Mouse (Mus musculus) lung, embryonic 14.5 days (tissue): Measurements from ENCODE around the gene Zdhhc23. TPM values are rescaled to one million over a fixed set of nuclear protein-coding genes. Genes with fewer than 3 reads are reported as not detected.

ENCODE experiments used
- ATAC-seq: fragments of 200-750 bp; cut with Nextera tagmentation; 2 replicates; pipeline ENCODE4 v1.8.0; 2017; ENCODE audit warnings: mild to moderate bottlenecking, moderate TSS enrichment, moderate library complexity; ENCODE audit not compliant: insufficient read depth
- DNase-seq: peaks from one replicate; pipeline ENCODE4 v3.0.0-alpha.2; 2015
- H3K27ac ChIP-seq: fragments of 300-500 bp; sonication (generic); 2 replicates; pipeline ENCODE4 v1.5.1; 2014; ENCODE audit warnings: low read depth, mild to moderate bottlenecking, moderate library complexity
- H3K27me3 ChIP-seq: fragments of 300-500 bp; sonication (generic); 2 replicates; pipeline ENCODE4 v1.6.1; 2014; ENCODE audit warnings: low read length, control low read depth; ENCODE audit not compliant: insufficient read depth
- H3K36me3 ChIP-seq: fragments of 300-500 bp; sonication (generic); 2 replicates; pipeline ENCODE4 v1.6.1; 2014; ENCODE audit warnings: control low read depth; ENCODE audit not compliant: insufficient read depth
- H3K4me1 ChIP-seq: fragments of 300-500 bp; sonication (generic); 2 replicates; pipeline ENCODE4 v1.6.1; 2014; ENCODE audit warnings: antibody characterized with exemption, control low read depth; ENCODE audit not compliant: insufficient read depth
- H3K4me2 ChIP-seq: fragments of 300-500 bp; sonication (generic); 2 replicates; pipeline ENCODE4 v1.6.1; 2014; ENCODE audit warnings: mild to moderate bottlenecking
- H3K4me3 ChIP-seq: fragments of 300-500 bp; sonication (generic); 2 replicates; pipeline ENCODE4 v1.5.1; 2014; ENCODE audit warnings: low read depth, low read length
- H3K9ac ChIP-seq: fragments of 300-500 bp; sonication (generic); 2 replicates; pipeline ENCODE4 v1.6.1; 2014
- H3K9me3 ChIP-seq: fragments of 300-500 bp; sonication (generic); 2 replicates; pipeline ENCODE4 v1.6.1; 2016; ENCODE audit warnings: low read depth, low read length, control low read depth
- CTCF ChIP-seq: IDR thresholded peaks from 2 replicates; pipeline ENCODE4 v1.5.1; 2016; ENCODE audit warnings: antibody characterized with exemption, low read depth
- WGBS: fragments of 180-500 bp; shearing (Covaris S2); extraction: QIAGEN DNeasy Blood & Tissue Kit; methylation state at CpG from one replicate; pipeline ENCODE4 v1.1.7; 2014; 5-methylcytosine and 5-hydroxymethylcytosine counted together
- polyA plus RNA-seq: library from polyadenylated mRNA; unstranded; fragments of >200 nt; fragmentation: Nextera tagmentation; extraction: Ambion mirVana; gene quantifications from 2 replicates; pipeline ENCODE4 v1.2.1, GENCODE M21; 2014

The Zdhhc23 gene
- polyA plus RNA-seq, 1 experiment from 2014 or later: 2.1 TPM

GRCm38 (mm10) chr16:43971189-43971588 lies 8.4 kb downstream of the Zdhhc23 start:
- Histone ChIP-seq H3K27ac (no peak overlapping the region), H3K27me3 (no peaks in the 10 kb centered on the region), H3K36me3 (no peaks in the 10 kb centered on the region), H3K4me3 (no peak overlapping the region), H3K4me2 (no peak overlapping the region), H3K9ac (no peak overlapping the region), H3K4me1 (no peaks in the 10 kb centered on the region), H3K9me3 (no peaks in the 10 kb centered on the region)
- no peak for ATAC-seq
- WGBS: 93% methylated on average over 11 of the region's 11 CpGs
- no peak for DNase-seq
- no peak for TF ChIP-seq CTCF

GRCm38 (mm10) chr16:43970426-43970825 lies 9.2 kb downstream of the Zdhhc23 start:
- H3K27ac ChIP-seq: no peak overlapping the region
- ATAC-seq: no peak
- no peak for TF ChIP-seq CTCF

GRCm38 (mm10) chr16:43965781-43966389 lies 13.7 kb downstream of the Zdhhc23 start:
- no peak overlapping the region for H3K4me3 ChIP-seq
- TF ChIP-seq CTCF: no peak
- DNase-seq (peak; percentile 33), ATAC-seq (no peak)
- H3K36me3 ChIP-seq: 0 out of 2 replicates have a peak, but pooled peaks cover 4% of the 10 kb centered on the region
- H3K27me3 ChIP-seq: no peaks in the 10 kb centered on the region
- H3K4me1 ChIP-seq: no peaks in the 10 kb centered on the region
- WGBS: 87% methylated on average over 13 of the region's 13 CpGs
- H3K4me2 ChIP-seq: no peak overlapping the region
- no peak overlapping the region for H3K9ac ChIP-seq
- no peaks in the 10 kb centered on the region for H3K9me3 ChIP-seq
- no peak overlapping the region for H3K27ac ChIP-seq

More at GRCm38 (mm10) chr16:43970426-43970825, 9.2 kb downstream of the Zdhhc23 start:
- Histone ChIP-seq H3K4me2 (no peak overlapping the region), H3K9me3 (no peaks in the 10 kb centered on the region), H3K27me3 (no peaks in the 10 kb centered on the region), H3K4me3 (no peak overlapping the region), H3K36me3 (no peaks in the 10 kb centered on the region), H3K9ac (no peak overlapping the region), H3K4me1 (no peaks in the 10 kb centered on the region)
- DNase-seq: no peak
- 82% methylated on average over 3 of the region's 3 CpGs for WGBS

GRCm38 (mm10) chr16:43963780-43964179 lies 15.8 kb downstream of the Zdhhc23 start:
- TF ChIP-seq CTCF: no peak
- ATAC-seq (no peak), DNase-seq (no peak)
- Histone ChIP-seq H3K27ac (no peak overlapping the region), H3K4me3 (no peak overlapping the region), H3K9ac (no peak overlapping the region), H3K9me3 (no peaks in the 10 kb centered on the region), H3K4me1 (no peaks in the 10 kb centered on the region), H3K36me3 (0 out of 2 replicates have a peak, but pooled peaks cover 4% of the 10 kb centered on the region), H3K27me3 (no peaks in the 10 kb centered on the region), H3K4me2 (no peak overlapping the region)
- 82% methylated on average over 3 of the region's 3 CpGs for WGBS

- no peaks in the 10 kb centered on the region for H3K4me1 ChIP-seq
- H3K4me3 ChIP-seq: no peak overlapping the region
- 88% methylated on average over 9 of the region's 9 CpGs for WGBS
- ATAC-seq (no peak), DNase-seq (no peak)
- no peaks in the 10 kb centered on the region for H3K27me3 ChIP-seq
- H3K27ac ChIP-seq: no peak overlapping the region
- 0 out of 2 replicates have a peak, but pooled peaks cover 4% of the 10 kb centered on the region for H3K36me3 ChIP-seq
- TF ChIP-seq CTCF: no peak
- no peaks in the 10 kb centered on the region for H3K9me3 ChIP-seq
- H3K9ac ChIP-seq: no peak overlapping the region
- H3K4me2 ChIP-seq: no peak overlapping the region
These were observed 16.3 kb downstream of the Zdhhc23 start for GRCm38 (mm10) chr16:43963291-43963690.

- Histone ChIP-seq H3K4me1 (no peaks in the 10 kb centered on the region), H3K4me3 (no peak overlapping the region), H3K27me3 (no peaks in the 10 kb centered on the region), H3K27ac (no peak overlapping the region), H3K9ac (no peak overlapping the region), H3K9me3 (no peaks in the 10 kb centered on the region), H3K4me2 (no peak overlapping the region), H3K36me3 (0 out of 2 replicates have a peak, but pooled peaks cover 5% of the 10 kb centered on the region)
- WGBS: 83% methylated on average over 4 of the region's 4 CpGs
- ATAC-seq (no peak), DNase-seq (no peak)
- TF ChIP-seq CTCF: no peak
These were observed 21.6 kb downstream of the Zdhhc23 start for GRCm38 (mm10) chr16:43958038-43958437.

GRCm38 (mm10) chr16:43954913-43955312 lies 24.7 kb downstream of the Zdhhc23 start:
- Histone ChIP-seq H3K4me2 (no peak overlapping the region), H3K27me3 (no peaks in the 10 kb centered on the region), H3K36me3 (0 out of 2 replicates have a peak, but pooled peaks cover 5% of the 10 kb centered on the region), H3K4me3 (no peak overlapping the region), H3K9ac (no peak overlapping the region), H3K9me3 (no peaks in the 10 kb centered on the region), H3K4me1 (no peaks in the 10 kb centered on the region), H3K27ac (no peak overlapping the region)
- WGBS: 42% methylated on average over 6 of the region's 6 CpGs
- DNase-seq: no peak
- ATAC-seq: no peak
- TF ChIP-seq CTCF: no peak

- DNase-seq (no peak), ATAC-seq (no peak)
- TF ChIP-seq CTCF: no peak
- no peak overlapping the region for H3K4me3 ChIP-seq
- H3K4me2 ChIP-seq: no peak overlapping the region
- no peaks in the 10 kb centered on the region for H3K36me3 ChIP-seq
- H3K4me1 ChIP-seq: no peaks in the 10 kb centered on the region
- 63% methylated on average over 4 of the region's 4 CpGs for WGBS
- H3K9me3 ChIP-seq: no peaks in the 10 kb centered on the region
- no peak overlapping the region for H3K9ac ChIP-seq
- H3K27me3 ChIP-seq: no peaks in the 10 kb centered on the region
- H3K27ac ChIP-seq: no peak overlapping the region
These were observed 28.0 kb downstream of the Zdhhc23 start for GRCm38 (mm10) chr16:43951591-43951990.
